Mouse (Mus musculus) neural tube, embryonic 11.5 days (tissue): ENCODE measurements around the gene Ccdc174. TPM values are rescaled to one million over a fixed set of nuclear protein-coding genes. Genes with fewer than 3 reads are reported as not detected.
"Not testable (repeated sequence)": the region's sequence is repeated elsewhere in the genome, so short reads cannot be mapped to it uniquely, and the experiment has no call there.

Experiments
- ATAC-seq: fragments of 200-750 bp; cut with Nextera tagmentation; 2 replicates; pipeline ENCODE4 v1.8.0; 2017; ENCODE audit warnings: moderate number of reproducible peaks, mild to moderate bottlenecking, moderate TSS enrichment, moderate library complexity; ENCODE audit not compliant: insufficient read depth, low FRiP score, low TSS enrichment
- DNase-seq: peaks from one replicate; pipeline ENCODE4 v3.0.0-alpha.2; 2015; ENCODE audit warnings: low spot score
- H3K27ac ChIP-seq: fragments of 300-500 bp; sonication (generic); 2 replicates; pipeline ENCODE4 v1.5.1; 2014; ENCODE audit warnings: low read depth, mild to moderate bottlenecking, low read length
- H3K27me3 ChIP-seq: fragments of 300-500 bp; sonication (generic); 2 replicates; pipeline ENCODE4 v1.6.1; 2014; ENCODE audit warnings: mild to moderate bottlenecking, low read length, mixed read lengths; ENCODE audit not compliant: control insufficient read depth, insufficient read depth
- H3K36me3 ChIP-seq: fragments of 300-500 bp; sonication (generic); 2 replicates; pipeline ENCODE4 v1.6.1; 2014; ENCODE audit warnings: mild to moderate bottlenecking, low read length, moderate library complexity, mixed read lengths; ENCODE audit not compliant: control insufficient read depth, insufficient read depth
- H3K4me1 ChIP-seq: fragments of 300-500 bp; sonication (generic); 2 replicates; pipeline ENCODE4 v1.6.1; 2014; ENCODE audit warnings: low read length, mixed read lengths; ENCODE audit not compliant: control insufficient read depth, insufficient read depth
- H3K4me2 ChIP-seq: fragments of 300-500 bp; sonication (generic); 2 replicates; pipeline ENCODE4 v1.6.1; 2014; ENCODE audit warnings: low read depth, mild to moderate bottlenecking, moderate library complexity
- H3K4me3 ChIP-seq: fragments of 300-500 bp; sonication (generic); 2 replicates; pipeline ENCODE4 v1.5.1; 2014; ENCODE audit warnings: low read depth, low read length
- H3K9ac ChIP-seq: fragments of 300-500 bp; sonication (generic); 2 replicates; pipeline ENCODE4 v1.6.1; 2014; ENCODE audit warnings: mild to moderate bottlenecking, low read length
- H3K9me3 ChIP-seq: fragments of 300-500 bp; sonication (generic); 2 replicates; pipeline ENCODE4 v1.6.1; 2016; ENCODE audit warnings: low read length; ENCODE audit not compliant: control insufficient read depth
- WGBS: fragments of 180-500 bp; shearing (Covaris S2); extraction: QIAGEN DNeasy Blood & Tissue Kit; methylation state at CpG from one replicate; pipeline ENCODE4 v1.1.7; 2014; 5-methylcytosine and 5-hydroxymethylcytosine counted together
- polyA plus RNA-seq: library from polyadenylated mRNA; unstranded; fragments of >200 nt; fragmentation: Nextera tagmentation; extraction: Ambion mirVana; gene quantifications from 2 replicates; pipeline ENCODE4 v1.2.1, GENCODE M21; 2014

The Ccdc174 gene
- polyA plus RNA-seq, 1 experiment from 2014 or later = 41.5 TPM

GRCm38 (mm10) chr6:91901505-91901904 is 23.7 kb downstream of the Ccdc174 start:
- Histone ChIP-seq H3K9me3 (no peaks in the 10 kb centered on the region), H3K36me3 (peaks cover 17% of the 10 kb centered on the region), H3K4me3 (no peak overlapping the region), H3K27me3 (no peaks in the 10 kb centered on the region), H3K27ac (no peak overlapping the region), H3K9ac (no peak overlapping the region), H3K4me2 (no peak overlapping the region), H3K4me1 (0 out of 2 replicates have a peak, but pooled peaks cover 3% of the 10 kb centered on the region)
- DNase-seq = peak; percentile 76
- ATAC-seq = no peak
- 40% methylated on average over 5 of the region's 5 CpGs for WGBS

- not testable (repeated sequence) for H3K4me1 ChIP-seq, H3K4me3 ChIP-seq, ATAC-seq, H3K9ac ChIP-seq, H3K27ac ChIP-seq, H3K9me3 ChIP-seq, H3K27me3 ChIP-seq, DNase-seq, H3K4me2 ChIP-seq
- peaks cover 12% of the 10 kb centered on the region for H3K36me3 ChIP-seq
- WGBS = 97% methylated on average over 2 of the region's 2 CpGs
These were observed 24.7 kb downstream of the Ccdc174 start, which contains the start of gene 4930590J08Rik for GRCm38 (mm10) chr6:91902509-91902908. Gene 4930590J08Rik, plus strand, starts transcription at chr6:91902809.

GRCm38 (mm10) chr6:91914011-91914410 is 36.2 kb downstream of the Ccdc174 start:
- Histone ChIP-seq H3K27me3 (no peaks in the 10 kb centered on the region), H3K27ac (no peak overlapping the region), H3K9ac (no peak overlapping the region), H3K9me3 (no peaks in the 10 kb centered on the region), H3K4me3 (no peak overlapping the region), H3K36me3 (no peaks in the 10 kb centered on the region), H3K4me1 (no peaks in the 10 kb centered on the region), H3K4me2 (no peak overlapping the region)
- 89% methylated on average over 10 of the region's 10 CpGs for WGBS
- no peak for DNase-seq
- no peak for ATAC-seq

- 63% methylated on average over 4 of the region's 4 CpGs for WGBS
- Histone ChIP-seq H3K36me3 (no peaks in the 10 kb centered on the region), H3K9me3 (no peaks in the 10 kb centered on the region), H3K9ac (no peak overlapping the region), H3K27me3 (no peaks in the 10 kb centered on the region), H3K4me1 (no peaks in the 10 kb centered on the region), H3K4me3 (no peak overlapping the region), H3K4me2 (no peak overlapping the region), H3K27ac (no peak overlapping the region)
- DNase-seq (no peak), ATAC-seq (no peak)
These were observed 39.4 kb downstream of the Ccdc174 start for GRCm38 (mm10) chr6:91917286-91917685.

GRCm38 (mm10) chr6:91917716-91918115 is 39.9 kb downstream of the Ccdc174 start:
- ATAC-seq = no peak
- 81% methylated on average over 11 of the region's 11 CpGs for WGBS

GRCm38 (mm10) chr6:91931231-91931630 is 53.4 kb downstream of the Ccdc174 start:
- no peak overlapping the region for H3K4me3 ChIP-seq
- no peaks in the 10 kb centered on the region for H3K4me1 ChIP-seq
- no peak overlapping the region for H3K4me2 ChIP-seq
- WGBS = 91% methylated on average over 5 of the region's 5 CpGs
- H3K9me3 ChIP-seq = no peaks in the 10 kb centered on the region
- ATAC-seq = no peak
- no peaks in the 10 kb centered on the region for H3K27me3 ChIP-seq
- no peaks in the 10 kb centered on the region for H3K36me3 ChIP-seq
- no peak overlapping the region for H3K9ac ChIP-seq
- H3K27ac ChIP-seq = no peak overlapping the region
- no peak for DNase-seq

More at GRCm38 (mm10) chr6:91917716-91918115, 39.9 kb downstream of the Ccdc174 start:
- no peak for DNase-seq
- Histone ChIP-seq H3K4me1 (no peaks in the 10 kb centered on the region), H3K36me3 (no peaks in the 10 kb centered on the region), H3K9me3 (no peaks in the 10 kb centered on the region), H3K27me3 (no peaks in the 10 kb centered on the region), H3K4me3 (no peak overlapping the region), H3K4me2 (no peak overlapping the region), H3K27ac (no peak overlapping the region), H3K9ac (no peak overlapping the region)

- Histone ChIP-seq H3K9me3 (no peaks in the 10 kb centered on the region), H3K4me2 (no peak overlapping the region), H3K9ac (no peak overlapping the region), H3K4me3 (no peak overlapping the region), H3K36me3 (no peaks in the 10 kb centered on the region), H3K4me1 (no peaks in the 10 kb centered on the region; the same call in 1 of the 2 replicates), H3K27ac (no peak overlapping the region), H3K27me3 (no peaks in the 10 kb centered on the region)
- ATAC-seq (no peak), DNase-seq (no peak)
- 57% methylated on average over 4 of the region's 4 CpGs for WGBS
These were observed 60.6 kb downstream of the Ccdc174 start for GRCm38 (mm10) chr6:91938491-91938890.

GRCm38 (mm10) chr6:91948426-91948825 is 70.6 kb downstream of the Ccdc174 start:
- WGBS = 82% methylated on average over 2 of the region's 2 CpGs
- Histone ChIP-seq H3K27ac (no peak overlapping the region), H3K4me3 (no peak overlapping the region), H3K36me3 (no peaks in the 10 kb centered on the region), H3K9ac (no peak overlapping the region), H3K9me3 (no peaks in the 10 kb centered on the region), H3K27me3 (no peaks in the 10 kb centered on the region), H3K4me2 (no peak overlapping the region), H3K4me1 (no peaks in the 10 kb centered on the region)
- ATAC-seq (no peak), DNase-seq (no peak)
